Mouse (Mus musculus) CH12.LX (cell line): Measurements from ENCODE around the gene Asns. TPM values are rescaled to one million over a fixed set of nuclear protein-coding genes. Genes with fewer than 3 reads are reported as not detected.

Experiments
- DNase-seq: peaks from one replicate; pipeline ENCODE4 v3.0.0-alpha.2; 2013; ENCODE audit errors: extremely low read depth
- H3K27ac ChIP-seq: 2 replicates; pipeline ENCODE4 v1.5.1; 2012; ENCODE audit warnings: low read depth, mild to moderate bottlenecking, control low read depth, moderate library complexity; ENCODE audit not compliant: insufficient read depth
- H3K27me3 ChIP-seq: replicated peaks from 2 replicates; pipeline ENCODE3; 2012; ENCODE audit warnings: inconsistent platforms
- H3K36me3 ChIP-seq, 2 experiments: replicated peaks in 1 of 2; 2 replicates each; pipeline versions ENCODE3 to v1.6.1; 2012; ENCODE audit warnings: inconsistent platforms in 1 of 2, low read length in 1 of 2, mild to moderate bottlenecking in 1 of 2, mixed read lengths in 1 of 2, moderate library complexity in 1 of 2; ENCODE audit not compliant: control insufficient read depth in 1 of 2, insufficient read depth in 1 of 2
- H3K4me1 ChIP-seq, 2 experiments: 2 replicates each; pipeline ENCODE4 v1.6.1; 2012; ENCODE audit warnings: inconsistent platforms in 1 of 2, moderate library complexity in 1 of 2; ENCODE audit not compliant: insufficient read depth in 2 of 2, control insufficient read depth in 1 of 2
- H3K4me2 ChIP-seq: 2 replicates; pipeline ENCODE4 v1.6.1; 2012; ENCODE audit warnings: low read depth, mild to moderate bottlenecking, control low read depth; ENCODE audit not compliant: poor library complexity, insufficient read depth, severe bottlenecking
- H3K4me3 ChIP-seq, 3 experiments: fragments of 150-350 bp in 1 of 3; sonication (generic) in 1 of 3; replicated peaks in 1 of 3; 2 replicates each; pipeline versions ENCODE3 to v1.5.1; 2011 to 2012; ENCODE audit warnings: low read depth in 2 of 3, low read length in 2 of 3, mild to moderate bottlenecking in 2 of 3, moderate library complexity in 2 of 3, control low read depth in 1 of 3, improper control_type of control experiment in 1 of 3, inconsistent platforms in 1 of 3, mixed read lengths in 1 of 3; ENCODE audit not compliant: poor library complexity in 1 of 3
- H3K79me2 ChIP-seq: replicated peaks from 2 replicates; pipeline ENCODE4 v1.6.1; 2012; ENCODE audit warnings: mild to moderate bottlenecking, moderate library complexity; ENCODE audit not compliant: control insufficient read depth, poor library complexity, insufficient read depth, severe bottlenecking; ENCODE audit errors: extremely low read depth
- H3K9ac ChIP-seq: 2 replicates; pipeline ENCODE4 v1.6.1; 2012; ENCODE audit warnings: low read depth, mild to moderate bottlenecking, control low read depth, moderate library complexity; ENCODE audit not compliant: insufficient read depth
- H3K9me3 ChIP-seq: replicated peaks from 2 replicates; pipeline ENCODE3; 2012; ENCODE audit warnings: low read length, inconsistent platforms, mixed read lengths
- CHD1 ChIP-seq: IDR thresholded peaks from 2 replicates; pipeline ENCODE4 v1.6.1; 2012; ENCODE audit warnings: low read depth, low read length, improper control_type of control experiment, inconsistent platforms
- CHD2 ChIP-seq: IDR thresholded peaks from 2 replicates; pipeline ENCODE4 v1.6.1; 2011; ENCODE audit warnings: low read length, improper control_type of control experiment
- CTCF ChIP-seq, 2 experiments: IDR thresholded peaks in 1 of 2; conservative IDR thresholded peaks in 1 of 2; 2 replicates each; pipeline ENCODE4 v1.5.1; 2011 to 2012; ENCODE audit warnings: low read depth in 2 of 2, low read length in 2 of 2, improper control_type of control experiment in 1 of 2, inconsistent platforms in 1 of 2, mild to moderate bottlenecking in 1 of 2, moderate library complexity in 1 of 2
- E2F4 ChIP-seq: IDR thresholded peaks from 2 replicates; pipeline ENCODE4 v1.6.1; 2011; ENCODE audit warnings: low read depth, low read length, improper control_type of control experiment; ENCODE audit not compliant: insufficient replicate concordance
- EP300 ChIP-seq: IDR thresholded peaks from 2 replicates; pipeline ENCODE4 v1.6.1; 2011; ENCODE audit warnings: low read length, improper control_type of control experiment
- ETS1 ChIP-seq: conservative IDR thresholded peaks from 2 replicates; pipeline ENCODE4 v1.6.1; 2012; ENCODE audit warnings: low read depth, mild to moderate bottlenecking, inconsistent platforms, low read length, improper control_type of control experiment, moderate library complexity
- GABPA ChIP-seq: IDR thresholded peaks from 2 replicates; pipeline ENCODE4 v1.6.1; 2012; ENCODE audit warnings: low read depth, low read length, improper control_type of control experiment, inconsistent platforms; ENCODE audit not compliant: insufficient replicate concordance
- IRF4 ChIP-seq: IDR thresholded peaks from 2 replicates; pipeline ENCODE4 v1.6.1; 2014; ENCODE audit warnings: low read depth, mild to moderate bottlenecking, inconsistent platforms, low read length, improper control_type of control experiment
- JUN ChIP-seq: IDR thresholded peaks from 2 replicates; pipeline ENCODE4 v1.6.1; 2011; ENCODE audit warnings: low read depth, mild to moderate bottlenecking, low read length, improper control_type of control experiment, moderate library complexity; ENCODE audit not compliant: insufficient read depth
- JUND ChIP-seq: conservative IDR thresholded peaks from 2 replicates; pipeline ENCODE4 v1.6.1; 2011; ENCODE audit warnings: low read depth, low read length, improper control_type of control experiment
- KAT2A ChIP-seq: IDR thresholded peaks from 2 replicates; pipeline ENCODE4 v1.6.1; 2012; ENCODE audit warnings: low read length, improper control_type of control experiment, inconsistent platforms; ENCODE audit not compliant: insufficient replicate concordance
- MAX ChIP-seq: IDR thresholded peaks from 2 replicates; pipeline ENCODE4 v1.6.1; 2011; ENCODE audit warnings: low read length, improper control_type of control experiment
- MEF2A ChIP-seq: IDR thresholded peaks from 2 replicates; pipeline ENCODE4 v1.6.1; 2014; ENCODE audit warnings: low read depth, mild to moderate bottlenecking, inconsistent platforms, low read length, improper control_type of control experiment, borderline replicate concordance
- MXI1 ChIP-seq: IDR thresholded peaks from 2 replicates; pipeline ENCODE4 v1.6.1; 2011; ENCODE audit warnings: mild to moderate bottlenecking, low read depth, low read length, improper control_type of control experiment
- PAX5 ChIP-seq: IDR thresholded peaks from 2 replicates; pipeline ENCODE4 v1.6.1; 2012; ENCODE audit warnings: low read length, inconsistent platforms, mixed read lengths
- POLR2A ChIP-seq: IDR thresholded peaks from 2 replicates; pipeline ENCODE4 v1.6.1; 2011; ENCODE audit warnings: low read depth, mild to moderate bottlenecking, improper control_type of control experiment, low read length
- POLR2AphosphoS2 ChIP-seq: IDR thresholded peaks from 2 replicates; pipeline ENCODE4 v1.6.1; 2011; ENCODE audit warnings: low read depth, low read length, improper control_type of control experiment
- ZKSCAN1 ChIP-seq: IDR thresholded peaks from 2 replicates; pipeline ENCODE4 v1.6.1; 2012; ENCODE audit warnings: low read depth, inconsistent platforms, low read length, improper control_type of control experiment, borderline replicate concordance
- dilution Hi-C: fragments of 300-500 bp; cut with MboI; formaldehyde crosslinking; loops from 2 replicates; pipeline ENCODE4 v1.14.3; 2020; ENCODE audit warnings: low sequenced_read_pairs; ENCODE audit not compliant: extremely low pct_unique_long_range_greater_than_20kb, extremely low pct_ligation_motif_present
- in situ Hi-C: fragments of 300-500 bp; cut with MboI; formaldehyde crosslinking; loops from 3 replicates; pipeline ENCODE4 v1.14.3; 2019; ENCODE audit warnings: low sequenced_read_pairs, low pct_ligation_motif_present, low pct_unique_long_range_greater_than_20kb, mixed read lengths
- polyA plus RNA-seq: library from polyadenylated mRNA; unstranded; fragments of >175 nt; gene quantifications from 2 replicates; pipeline ENCODE4 v1.2.1, GENCODE M21; 2012; ENCODE audit warnings: low read depth; ENCODE audit not compliant: insufficient read length
- total RNA-seq, 2 experiments: library from RNA; depleted of rRNA; stranded (reverse); fragments of 300-350 nt in 1 of 2; fragments of >200 nt in 1 of 2; gene quantifications; 2 replicates each; pipeline ENCODE4 v1.2.3; 2012 to 2014

Asns gene
- total and polyA plus RNA-seq, 3 experiments, result not detected

- in situ Hi-C loops, result loop anchor here (10.0 kb wide), 1 partner anchor 253 kb away; no protein-coding TSS in a partner anchor
- H3K36me3 ChIP-seq, result no peaks in the 10 kb centered on the region
- no peak for TF ChIP-seq E2F4
- no peak for TF ChIP-seq IRF4
- no peak for TF ChIP-seq JUND
- TF ChIP-seq POLR2A, result no peak
- no peak for TF ChIP-seq ETS1
- no peak for TF ChIP-seq MXI1
- TF ChIP-seq JUN, result no peak
- TF ChIP-seq PAX5, result no peak
- no peak for TF ChIP-seq CTCF (conservative IDR thresholded peaks at IDR 0.05 in 1 of 2, IDR thresholded peaks at IDR 0.05 in 1 of 2; ENCODE audit: low read depth in 2 of 2, low read length in 2 of 2)
- TF ChIP-seq EP300, result no peak
- TF ChIP-seq GABPA, result no peak
- TF ChIP-seq CHD1, result no peak
- TF ChIP-seq, all 38 proteins: peak for 0
- H3K4me2 ChIP-seq, result no peak overlapping the region
- H3K4me3 ChIP-seq, result no peak overlapping the region
- DNase-seq, result no peak
- no peaks in the 10 kb centered on the region for H3K79me2 ChIP-seq
- H3K27ac ChIP-seq, result no peak overlapping the region
- dilution Hi-C loops, result no loop called here
- H3K9me3 ChIP-seq, result no peaks in the 10 kb centered on the region
- H3K4me1 ChIP-seq, result no peaks in the 10 kb centered on the region
- no peak overlapping the region for H3K9ac ChIP-seq
- no peaks in the 10 kb centered on the region for H3K27me3 ChIP-seq
These were observed 39.0 kb upstream of the Asns start for GRCm38 (mm10) chr6:7732097-7732496.

- Histone ChIP-seq H3K4me3 (no peak overlapping the region), H3K27me3 (no peaks in the 10 kb centered on the region), H3K4me2 (no peak overlapping the region), H3K9ac (no peak overlapping the region), H3K79me2 (no peaks in the 10 kb centered on the region), H3K27ac (no peak overlapping the region), H3K4me1 (no peaks in the 10 kb centered on the region), H3K36me3 (no peaks in the 10 kb centered on the region), H3K9me3 (no peaks in the 10 kb centered on the region)
- dilution Hi-C loops (no loop called here), in situ Hi-C loops (no loop called here)
- DNase-seq, result no peak
- TF ChIP-seq ETS1 (no peak), MEF2A (no peak), PAX5 (no peak), ZKSCAN1 (no peak), CHD2 (no peak), KAT2A (no peak), POLR2AphosphoS2 (no peak), MAX (no peak)
These were observed 36.1 kb upstream of the Asns start for GRCm38 (mm10) chr6:7729128-7729527.
